Mouse (Mus musculus) testis, postnatal 14 days (tissue): Measurements from ENCODE around the gene Mdm2.
"Not testable (repeated sequence)": the region's sequence is repeated elsewhere in the genome, so short reads cannot be mapped to it uniquely, and the experiment has no call there.

Experiments used
- DNase-seq: peaks from one replicate; pipeline ENCODE4 v3.0.0; 2021; ENCODE audit warnings: low spot score

Mdm2 gene

DNA sequence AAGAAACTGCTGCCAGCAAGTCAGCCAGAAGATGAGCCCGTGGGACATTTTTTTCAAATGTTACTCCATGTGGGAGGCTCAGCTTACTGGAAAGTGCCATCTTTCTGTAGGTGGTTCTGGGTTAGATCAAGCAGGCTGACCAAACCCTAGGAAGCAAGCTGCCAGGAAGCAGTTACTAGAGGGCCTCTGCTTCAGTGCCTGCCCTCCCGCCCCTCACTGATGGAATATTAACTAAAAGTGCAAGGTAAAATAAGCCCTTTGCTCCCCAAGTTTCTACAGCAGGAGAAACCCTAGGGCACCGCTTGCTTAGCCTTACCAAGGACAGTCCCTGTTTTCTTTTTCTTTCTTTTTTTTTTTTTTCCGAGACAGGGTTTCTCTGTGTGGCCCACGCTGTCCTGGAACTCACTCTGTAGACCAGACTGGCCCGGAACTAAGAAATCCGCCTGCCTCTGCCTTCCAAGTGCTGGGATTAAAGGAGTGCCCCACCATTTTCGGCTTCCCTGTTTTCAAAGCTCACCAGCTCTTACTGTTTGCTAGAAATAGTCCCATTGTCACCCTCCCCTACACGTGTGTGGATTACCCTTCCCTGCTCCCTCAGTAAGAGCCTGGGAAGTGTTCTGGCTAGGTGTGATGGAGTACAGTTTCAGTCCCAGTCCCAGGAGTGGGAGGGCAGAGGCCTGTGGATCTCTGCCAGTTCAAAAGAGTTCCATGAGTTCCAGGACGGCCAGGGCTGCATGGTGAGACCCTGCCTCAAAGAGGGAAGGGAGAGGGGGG is 37.9 kb upstream of the Mdm2 start:
- no peak for DNase-seq

DNA sequence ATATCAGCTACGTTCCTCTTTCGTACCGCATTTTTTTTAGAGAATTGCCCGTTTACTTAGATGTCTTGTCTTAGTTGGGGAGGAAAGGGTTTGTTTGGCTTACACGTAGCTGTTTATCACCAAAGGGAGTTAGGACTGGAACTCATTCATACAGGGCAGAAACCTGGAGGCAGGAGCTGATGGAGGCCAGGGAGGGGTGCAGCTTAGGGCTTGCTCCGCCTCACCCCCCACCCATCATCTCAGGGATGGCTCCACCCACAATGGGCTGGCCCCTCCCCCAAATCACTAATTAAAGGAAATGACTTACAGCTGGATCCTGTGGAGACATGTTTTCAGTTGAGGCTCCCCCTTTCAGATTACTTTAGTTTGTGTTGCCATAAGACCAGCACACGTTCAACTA is 37.2 kb upstream of the Mdm2 start:
- DNase-seq, result peak; percentile 32

DNA sequence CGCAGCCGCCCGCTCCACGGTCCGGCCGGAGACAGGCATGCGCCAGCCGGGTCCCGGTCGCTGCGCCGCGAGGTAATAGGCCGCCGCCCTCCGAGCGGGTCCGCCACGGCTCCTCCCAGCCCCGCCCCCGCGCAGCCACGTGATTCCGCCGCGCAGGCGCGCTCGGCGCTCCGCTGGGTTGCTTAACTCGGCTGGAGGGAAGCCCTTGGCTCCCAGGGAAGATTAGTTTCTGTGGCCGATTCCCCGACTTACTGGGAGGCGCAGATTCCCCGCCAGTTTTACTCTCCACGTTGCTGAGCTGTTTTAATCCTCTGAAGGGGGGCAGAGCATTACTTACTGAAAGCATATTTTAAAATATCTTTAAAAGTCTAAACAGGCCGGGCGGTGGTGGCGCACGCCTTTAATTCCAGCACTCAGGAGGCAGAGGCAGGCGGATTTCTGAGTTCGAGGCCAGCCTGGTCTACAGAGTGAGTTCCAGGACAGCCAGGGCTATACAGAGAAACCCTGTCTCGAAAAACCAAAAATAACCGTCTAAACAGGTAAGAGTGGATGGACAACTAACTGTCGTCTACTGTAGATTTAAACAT is 35.8 kb upstream of the Mdm2 start, which contains the start of gene Slc35e3:
TSS of gene Slc35e3 (minus strand) at position 69 of the 587 bp plus-strand sequence.
- DNase-seq, result peak; percentile 94

DNA sequence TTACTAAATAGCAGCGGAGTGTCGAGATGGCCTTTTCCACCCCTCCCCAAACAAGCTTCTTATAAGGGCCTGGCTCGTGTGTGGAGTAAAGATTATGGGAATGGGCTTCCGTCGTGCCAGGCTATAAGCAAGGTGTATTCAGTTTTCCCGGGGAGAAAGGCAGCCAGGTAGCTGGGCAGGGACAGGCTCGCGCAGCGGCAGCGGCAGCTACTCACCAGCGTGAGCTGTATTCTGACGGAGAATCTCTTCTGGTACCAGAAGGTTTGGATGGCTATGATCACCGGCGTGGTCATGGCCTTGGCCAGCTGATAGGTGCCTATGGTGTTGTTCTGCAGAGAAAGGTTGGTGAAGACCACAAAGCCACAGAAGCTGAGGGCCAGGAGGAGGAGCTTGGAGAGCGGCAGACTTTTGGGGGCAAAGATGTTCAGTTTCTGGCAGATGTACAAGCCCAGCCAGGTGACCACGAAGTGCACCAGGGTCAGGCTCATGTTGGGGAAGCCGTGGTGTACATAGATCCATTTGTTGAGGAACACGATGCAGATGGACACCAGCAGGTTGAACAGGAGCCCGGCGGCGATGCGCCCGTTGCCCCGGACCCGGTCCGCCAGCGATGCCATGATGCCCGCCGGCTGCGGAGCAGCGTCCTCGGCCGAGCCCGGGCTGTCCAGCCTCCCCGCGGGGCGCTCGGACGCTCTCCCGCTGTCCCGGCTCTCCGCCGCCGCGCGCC is 35.2 kb upstream of the Mdm2 start:
- DNase-seq, result not testable (repeated sequence)

DNA sequence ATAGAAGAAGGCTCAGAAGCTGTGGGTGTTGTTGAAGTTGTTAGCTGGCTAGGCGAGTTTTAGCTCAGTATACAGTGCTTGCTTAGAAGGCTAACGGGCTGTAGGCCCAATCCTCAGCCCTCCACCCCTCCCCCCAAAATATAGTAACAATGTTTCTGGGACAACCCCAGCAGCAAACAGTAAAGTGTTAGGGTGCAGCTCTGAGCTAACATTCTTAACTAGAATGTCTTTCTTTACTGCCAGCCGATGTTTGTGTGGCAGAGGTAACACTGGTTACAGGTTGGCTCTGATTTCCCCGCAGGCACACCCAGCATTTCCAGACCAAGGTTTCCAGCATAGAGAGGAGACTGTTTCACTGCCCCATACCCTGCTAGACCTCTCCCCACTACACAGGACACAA is 33.4 kb upstream of the Mdm2 start:
- peak; percentile 22 for DNase-seq

DNA sequence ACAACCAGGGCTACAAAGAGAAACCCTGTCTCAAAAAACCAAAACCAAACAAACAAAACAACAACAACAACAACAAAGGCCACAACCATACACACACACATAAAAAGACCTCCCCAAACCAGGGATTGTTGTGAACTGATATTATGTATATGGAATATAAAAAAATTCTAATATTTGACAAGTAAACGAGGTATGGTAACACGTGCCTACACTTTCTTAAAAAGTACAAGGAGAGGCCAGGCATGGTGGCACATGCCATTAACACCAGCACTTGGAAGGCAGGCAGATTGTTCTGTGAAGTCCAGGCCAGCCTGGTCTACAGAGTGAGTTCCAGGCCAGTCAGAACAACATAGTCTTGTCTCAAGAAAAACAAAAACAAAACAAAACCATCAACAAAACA is 32.6 kb upstream of the Mdm2 start:
- DNase-seq, result no peak

DNA sequence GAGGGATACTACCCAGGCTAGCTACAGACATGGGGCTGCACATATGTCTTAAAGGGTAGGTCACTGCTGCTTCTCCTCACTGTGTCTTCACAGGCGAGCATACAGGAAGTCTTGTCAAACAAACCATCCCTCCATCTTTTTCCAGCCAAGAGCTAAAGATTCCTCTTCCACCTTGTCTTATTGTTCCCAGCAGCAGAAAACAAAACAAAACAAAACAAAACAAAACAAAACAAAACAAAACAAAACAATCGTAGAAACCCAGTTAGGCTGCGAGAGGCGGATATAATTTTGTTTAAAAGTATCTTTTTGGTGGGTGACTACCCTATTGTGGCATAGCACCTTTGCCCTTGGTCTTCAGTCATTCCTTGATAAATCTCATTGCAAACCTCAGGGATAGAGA is 32.1 kb upstream of the Mdm2 start:
- DNase-seq, result no peak

DNA sequence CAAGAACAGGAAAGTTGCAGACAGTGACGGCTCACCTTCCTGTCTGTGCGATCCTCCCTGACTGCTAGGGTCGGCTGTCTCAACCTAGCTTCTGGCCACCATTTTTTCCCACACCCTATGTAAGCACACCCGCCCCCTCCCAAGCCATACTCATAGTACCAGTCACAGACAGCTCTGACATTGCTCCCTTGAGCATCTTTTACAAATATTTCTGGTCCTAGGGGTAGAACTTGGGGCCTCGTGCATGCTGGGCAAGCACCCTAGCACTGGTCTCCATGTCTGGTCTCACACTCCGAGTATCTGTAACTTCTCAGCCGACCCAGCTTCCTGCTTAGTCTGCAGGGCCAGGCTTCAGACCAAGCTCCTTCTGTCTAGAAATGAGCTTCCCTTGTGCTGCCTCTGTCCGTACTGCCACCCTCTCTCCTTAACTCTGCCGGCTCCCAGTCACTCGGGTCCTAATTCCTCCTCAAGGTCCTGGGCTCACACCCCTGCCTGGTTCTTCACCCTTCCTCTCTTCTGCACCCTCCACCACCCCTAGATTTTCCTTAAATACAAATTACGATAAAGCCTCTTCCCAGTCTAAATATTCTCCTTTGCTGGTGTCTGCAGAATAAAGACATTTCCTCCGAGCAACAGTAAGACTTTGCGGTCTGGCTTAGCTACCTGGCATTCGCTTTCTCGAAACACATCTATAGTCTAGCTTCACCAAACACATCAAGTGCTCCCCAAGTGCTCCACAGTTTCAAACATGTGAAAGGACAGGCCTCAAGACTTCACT is 31.3 kb upstream of the Mdm2 start:
- no peak for DNase-seq

DNA sequence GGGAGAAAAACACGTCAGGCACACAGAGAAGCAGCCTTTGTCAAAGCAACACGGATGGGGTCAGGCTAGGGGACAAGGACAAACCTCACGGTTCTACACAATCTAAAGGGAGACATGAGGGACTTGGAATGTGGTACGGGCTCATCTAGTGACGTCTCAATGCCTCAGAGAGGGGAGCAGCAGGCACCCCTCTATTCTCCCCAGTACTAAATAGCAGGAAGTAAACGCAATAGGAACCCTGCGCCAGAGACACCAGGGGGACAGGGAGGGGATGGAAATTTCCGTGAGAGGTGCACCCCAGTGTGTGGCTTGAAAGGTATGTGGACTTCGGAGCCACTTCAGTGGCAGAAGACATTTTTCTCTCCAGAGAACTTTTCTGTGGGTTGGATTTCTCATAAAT is 30.4 kb upstream of the Mdm2 start:
- no peak for DNase-seq

DNA sequence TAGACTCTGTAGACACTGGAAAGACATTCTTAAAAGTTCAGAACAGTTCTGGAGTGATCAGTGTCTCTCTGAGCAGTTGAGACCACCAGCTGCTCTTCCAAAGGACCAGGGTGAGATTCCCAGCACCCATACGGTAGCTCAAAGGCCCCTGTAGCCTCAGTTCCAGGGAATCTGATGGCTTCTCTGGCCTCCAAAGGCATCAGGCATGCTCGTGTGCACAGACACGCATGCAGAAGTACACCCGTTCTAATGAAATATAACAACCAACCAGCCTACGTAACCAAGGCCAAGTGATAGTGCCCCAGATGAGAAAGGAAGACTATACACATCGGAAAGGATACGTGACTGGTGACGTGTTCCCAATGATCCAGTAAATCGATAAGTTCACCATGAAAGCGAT is 29.6 kb upstream of the Mdm2 start:
- no peak for DNase-seq

DNA sequence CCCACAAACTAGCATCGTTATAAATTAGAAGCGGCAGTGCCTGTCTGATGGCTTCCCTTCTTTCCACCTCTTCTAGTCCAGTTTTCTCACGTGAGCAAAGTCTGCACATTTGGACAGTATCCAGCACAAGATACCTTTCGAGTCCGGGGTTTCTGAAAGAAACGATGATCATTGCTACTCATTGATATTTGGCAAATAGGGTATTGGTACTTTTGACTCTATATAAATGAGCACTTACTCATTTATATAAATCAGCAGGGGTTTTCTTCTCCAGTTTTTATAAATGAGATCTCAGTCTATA is 29.0 kb upstream of the Mdm2 start:
- DNase-seq, result no peak

DNA sequence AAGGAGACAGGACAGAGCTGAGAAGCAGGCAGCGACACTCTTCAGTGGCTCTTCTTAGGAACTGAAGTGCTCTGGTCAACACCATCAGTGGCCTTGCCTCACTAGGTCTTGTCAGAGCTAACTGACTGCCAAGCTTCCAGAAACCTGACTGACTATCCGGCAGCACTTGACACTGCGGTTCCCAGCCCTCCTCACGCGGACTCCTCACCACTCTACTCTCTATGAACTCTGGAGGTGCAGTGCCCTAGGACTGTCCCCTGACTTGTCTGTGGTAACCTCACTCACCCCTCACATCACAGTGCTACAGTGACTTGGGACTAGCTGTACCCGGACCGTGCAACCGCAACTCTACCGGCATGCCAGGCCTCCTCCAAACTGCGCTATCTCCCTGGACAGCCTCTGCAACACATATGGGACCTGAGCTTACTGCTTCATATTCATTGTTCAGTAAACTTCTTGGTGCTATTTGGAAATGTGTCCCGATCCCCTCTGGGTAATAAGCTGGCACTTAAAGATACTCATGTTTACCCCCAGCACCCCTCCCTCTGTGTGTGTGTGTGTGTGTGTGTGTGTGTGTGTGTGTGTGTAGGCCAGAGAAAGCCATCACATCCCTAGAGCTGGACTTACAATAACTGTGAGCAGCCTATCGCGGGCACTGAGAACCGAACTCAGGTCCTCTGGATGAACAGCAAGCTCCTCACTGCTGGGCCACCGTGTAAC is 28.5 kb upstream of the Mdm2 start:
- no peak for DNase-seq

DNA sequence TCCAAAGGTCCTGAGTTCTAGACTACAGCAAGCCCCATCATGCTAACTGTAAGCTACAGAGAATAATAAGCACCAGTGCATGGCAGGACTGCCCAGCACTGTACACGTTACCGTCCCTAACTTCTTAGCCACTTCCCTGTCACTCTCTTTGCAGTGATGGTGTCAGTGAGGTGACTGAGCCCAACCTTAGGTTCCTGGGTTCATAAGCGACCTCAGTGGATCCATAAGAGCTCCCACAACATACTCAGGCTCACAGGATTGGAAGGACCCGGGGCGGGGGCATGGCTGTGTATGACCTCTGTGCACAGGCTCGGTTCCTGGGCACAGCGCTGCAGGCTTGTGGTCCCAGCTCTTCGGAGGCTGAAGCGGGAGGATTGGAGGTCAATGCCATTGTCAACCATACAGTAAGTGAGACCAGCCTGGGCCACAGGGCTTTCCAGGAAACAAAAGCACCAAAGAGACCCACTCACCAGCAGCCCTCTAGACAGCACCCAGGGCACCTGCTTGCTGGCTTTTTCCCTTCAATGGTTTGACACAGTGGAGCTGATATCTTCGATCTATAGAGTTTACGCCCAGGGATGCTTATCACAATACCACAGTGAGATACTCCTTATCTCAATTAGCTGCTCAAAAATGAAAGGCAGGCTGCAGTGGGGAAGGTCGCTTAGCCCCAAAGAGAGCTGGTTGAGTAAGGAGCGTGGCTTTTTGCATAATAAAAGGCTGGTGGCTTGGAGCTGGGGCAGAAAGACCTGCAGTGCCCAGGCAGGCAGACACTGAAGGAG is 27.8 kb upstream of the Mdm2 start:
- DNase-seq, result no peak

DNA sequence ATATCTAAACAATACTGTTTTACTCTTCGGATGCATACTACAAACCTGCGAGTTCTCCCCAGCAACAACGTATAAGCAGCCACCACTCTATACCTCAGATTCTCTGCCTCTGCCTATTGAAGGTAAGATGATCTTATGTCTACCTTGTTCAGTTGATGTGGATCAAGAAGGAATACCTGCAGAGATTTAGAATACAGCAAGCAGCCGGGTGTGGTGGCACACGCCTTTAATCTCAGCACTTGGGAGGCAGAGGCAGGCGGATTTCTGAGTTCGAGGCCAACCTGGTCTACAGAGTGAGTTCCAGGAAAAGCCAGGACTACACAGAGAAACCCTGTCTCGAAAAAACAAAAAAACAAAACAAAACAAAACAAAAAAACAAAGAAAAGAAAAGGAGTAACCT is 26.9 kb upstream of the Mdm2 start:
- not testable (repeated sequence) for DNase-seq

DNA sequence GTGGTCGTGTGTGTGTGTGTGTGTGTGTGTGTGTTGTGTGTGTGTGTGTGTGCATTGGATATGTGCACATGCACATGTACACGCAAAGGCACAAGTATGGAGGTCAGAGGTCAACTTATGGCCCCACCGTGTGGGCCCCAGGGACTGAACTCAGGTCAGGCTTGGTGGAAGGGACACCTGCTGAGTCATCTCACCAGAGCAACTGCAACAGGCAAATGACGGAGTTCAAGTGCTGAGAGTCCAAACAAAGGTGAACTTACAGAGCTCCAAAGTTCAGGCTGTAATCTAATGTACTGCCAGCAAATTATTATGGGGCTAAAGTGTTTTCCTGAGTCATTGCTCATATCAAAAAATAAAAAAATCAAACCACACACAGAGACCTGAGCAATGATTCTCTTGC is 26.5 kb upstream of the Mdm2 start:
- DNase-seq, result no peak

DNA sequence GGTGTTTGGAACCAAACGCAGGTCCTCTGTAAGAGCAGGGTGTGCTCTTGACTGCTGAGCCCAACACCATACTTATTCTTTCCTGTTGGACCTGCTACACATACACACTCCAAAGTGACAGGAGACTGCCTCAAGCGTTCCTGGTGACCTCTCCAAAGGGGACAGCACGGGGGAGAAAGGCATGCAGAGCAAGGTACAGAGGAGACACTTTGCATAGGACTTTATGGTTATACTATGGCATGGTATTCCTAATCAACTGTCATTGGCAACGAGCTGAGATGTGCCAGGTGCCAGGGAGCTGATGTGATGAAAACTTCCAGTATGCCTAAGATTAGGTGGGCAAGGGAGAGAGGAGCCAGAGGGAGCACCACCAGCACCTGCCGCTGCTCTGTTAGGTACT is 26.0 kb upstream of the Mdm2 start:
- no peak for DNase-seq

DNA sequence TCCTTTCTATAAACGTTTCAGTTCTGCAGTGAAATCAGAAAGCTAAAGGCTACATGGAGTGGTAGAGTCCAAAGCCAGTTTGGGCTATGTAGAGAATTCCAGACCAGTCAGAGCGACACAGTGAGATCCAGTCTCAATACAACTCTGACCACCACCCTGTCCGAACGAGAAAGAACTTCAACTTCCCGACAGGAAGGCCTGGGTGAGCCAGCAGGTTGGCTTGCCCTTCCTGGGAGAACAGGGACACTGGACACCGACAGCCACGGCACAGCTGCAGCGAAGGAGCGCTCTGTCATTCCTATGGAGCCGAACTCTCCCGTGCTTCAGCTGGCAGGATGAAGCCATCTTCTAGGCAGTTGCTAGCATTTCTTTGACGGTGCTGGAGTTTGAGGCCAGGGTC is 24.8 kb upstream of the Mdm2 start:
- not testable (repeated sequence) for DNase-seq

DNA sequence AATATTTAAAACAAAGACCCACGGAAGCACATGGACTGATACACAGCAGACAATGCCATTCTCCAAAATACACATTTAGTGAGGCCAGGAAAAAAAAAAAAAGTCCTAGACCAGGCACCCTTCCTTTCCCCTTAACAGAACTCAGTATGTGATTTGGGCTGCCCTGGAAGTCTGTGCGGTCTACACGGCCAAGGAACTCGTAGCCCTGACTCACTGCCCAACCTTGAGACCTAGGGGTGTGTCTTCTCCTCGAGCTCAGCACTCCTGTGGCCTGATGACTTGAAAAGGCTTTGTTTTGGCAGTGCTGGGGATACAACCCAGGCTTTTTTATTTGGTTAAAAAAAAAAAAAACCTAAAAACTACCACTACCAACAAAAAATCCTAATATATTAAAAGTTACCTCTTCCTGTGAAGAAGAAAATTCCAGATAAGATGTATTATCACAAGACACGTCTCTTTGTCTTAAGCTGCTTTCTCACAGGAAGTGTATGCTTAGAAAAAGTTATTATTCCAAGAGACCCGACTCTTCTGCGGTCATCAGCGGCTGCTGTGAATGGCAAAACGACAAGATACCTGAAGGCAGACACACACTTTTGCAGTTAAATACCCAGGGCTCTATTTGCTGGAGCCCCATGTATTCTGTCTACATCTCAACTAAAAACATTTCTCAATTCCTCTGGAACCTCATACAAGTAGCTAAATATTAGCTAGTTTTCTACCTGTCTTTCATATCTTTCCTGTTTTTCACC is 23.7 kb upstream of the Mdm2 start:
- not testable (repeated sequence) for DNase-seq

DNA sequence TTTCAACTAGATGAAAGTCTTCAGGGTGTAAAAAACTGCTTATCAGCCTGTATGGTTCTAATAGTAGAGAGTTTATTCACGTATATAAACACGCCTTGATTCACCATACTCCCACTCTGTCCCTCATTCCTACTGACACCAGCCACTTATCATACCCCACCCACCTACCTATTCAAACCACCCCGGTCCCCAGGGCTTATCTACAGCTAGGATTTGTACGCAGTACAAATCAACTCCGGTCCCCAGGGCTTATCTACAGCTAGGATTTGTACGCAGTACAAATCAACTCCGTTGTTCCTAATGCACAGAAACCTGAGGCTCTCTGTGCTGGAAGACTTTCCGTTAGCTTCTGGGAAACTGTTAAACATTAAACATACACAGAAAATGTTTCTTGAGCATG is 23.1 kb upstream of the Mdm2 start:
- not testable (repeated sequence) for DNase-seq

DNA sequence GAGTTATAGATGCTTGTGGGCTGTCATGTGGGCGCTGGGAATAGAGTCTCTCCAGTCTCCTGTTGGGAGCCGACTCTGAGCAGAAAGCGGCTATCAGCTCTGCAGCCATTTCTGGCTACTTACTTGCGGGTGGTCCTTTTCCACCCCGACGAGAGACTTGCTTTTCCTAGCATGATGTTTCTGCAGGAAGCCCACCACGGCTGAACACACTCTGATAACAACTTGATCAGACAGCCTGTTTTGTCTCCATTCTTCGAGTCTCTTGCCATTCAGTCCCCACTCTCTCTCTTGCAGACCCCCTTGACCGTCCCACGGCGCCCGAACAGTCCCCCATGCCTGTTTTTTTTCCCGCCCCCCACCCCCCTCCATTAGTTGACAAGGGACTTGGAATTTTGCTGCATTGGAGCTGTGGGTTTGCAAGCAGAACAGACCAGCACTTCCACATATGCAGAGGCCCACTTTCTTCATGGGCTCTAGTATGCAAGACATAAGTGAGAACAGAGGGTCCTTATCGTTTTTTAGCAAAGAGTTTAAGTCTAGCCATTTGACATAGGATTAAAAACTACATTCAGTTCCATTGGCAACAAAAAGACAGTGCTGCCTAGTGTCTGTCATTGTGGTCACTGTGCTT is 22.5 kb upstream of the Mdm2 start:
- DNase-seq, result no peak
